Mouse (Mus musculus): ENCODE measurements around the gene Fads1.

DNA sequence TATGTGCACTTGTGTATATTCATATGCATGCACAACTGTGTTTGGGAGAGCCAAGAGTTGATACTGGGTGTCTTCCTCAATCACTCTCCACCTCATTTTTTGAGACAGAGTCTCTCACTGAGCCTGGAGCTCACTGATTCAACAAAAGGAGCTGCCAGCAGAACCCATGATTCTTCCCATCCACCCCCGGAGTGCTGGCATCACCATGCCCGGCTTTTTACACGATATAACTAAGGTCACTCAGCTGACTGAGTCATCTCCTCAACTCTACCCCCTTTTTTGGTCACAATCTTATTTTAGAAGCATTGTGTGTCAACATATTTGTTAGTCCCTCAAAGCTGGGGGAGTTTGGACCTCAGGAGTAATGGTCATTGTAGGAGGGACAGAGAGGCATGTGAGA, 18.8 kb upstream of the Fads1 start:
- TF ChIP-seq POLR2A (IDR thresholded peaks at IDR 0.05; ENCODE audit: extremely low read depth, insufficient read depth, low read length) (no peak), CTCF (IDR thresholded peaks at IDR 0.05; ENCODE audit: extremely low read depth, insufficient read depth, low read length) (no peak)
